Mouse (Mus musculus) limb, embryonic 14.5 days (tissue): ENCODE results near the gene Fkbpl. TPM values are rescaled to one million over a fixed set of nuclear protein-coding genes. Genes with fewer than 3 reads are reported as not detected.

Source experiments
- ATAC-seq: fragments of 200-750 bp; cut with Nextera tagmentation; 2 replicates; pipeline ENCODE4 v1.8.0; 2017; ENCODE audit warnings: low read depth, moderate number of reproducible peaks, moderate TSS enrichment; ENCODE audit not compliant: low FRiP score
- DNase-seq: peaks from one replicate; pipeline ENCODE4 v3.0.0-alpha.2; 2015; ENCODE audit warnings: low spot score
- H3K27ac ChIP-seq: fragments of 300-500 bp; sonication (generic); replicated peaks from 2 replicates; pipeline ENCODE4 v1.5.1; 2014; ENCODE audit warnings: low read depth, mild to moderate bottlenecking, low read length, moderate library complexity, mixed read lengths
- H3K27me3 ChIP-seq: fragments of 300-500 bp; sonication (generic); 2 replicates; pipeline ENCODE4 v1.6.1; 2014; ENCODE audit warnings: low read length, mixed read lengths; ENCODE audit not compliant: control insufficient read depth, insufficient read depth
- H3K36me3 ChIP-seq: fragments of 300-500 bp; sonication (generic); 2 replicates; pipeline ENCODE4 v1.6.1; 2014; ENCODE audit warnings: mild to moderate bottlenecking, low read length, moderate library complexity, mixed read lengths; ENCODE audit not compliant: control insufficient read depth, insufficient read depth
- H3K4me1 ChIP-seq: fragments of 300-500 bp; sonication (generic); 2 replicates; pipeline ENCODE4 v1.6.1; 2014; ENCODE audit warnings: antibody characterized with exemption, low read length, mixed read lengths; ENCODE audit not compliant: control insufficient read depth, insufficient read depth
- H3K4me2 ChIP-seq: fragments of 300-500 bp; sonication (generic); replicated peaks from 2 replicates; pipeline ENCODE4 v1.6.1; 2014; ENCODE audit warnings: low read depth, mild to moderate bottlenecking, low read length, moderate library complexity; ENCODE audit not compliant: severe bottlenecking
- H3K4me3 ChIP-seq: fragments of 300-500 bp; sonication (generic); replicated peaks from 2 replicates; pipeline ENCODE4 v1.5.1; 2014; ENCODE audit warnings: low read length
- H3K9ac ChIP-seq: fragments of 300-500 bp; sonication (generic); 2 replicates; pipeline ENCODE4 v1.6.1; 2014; ENCODE audit warnings: mild to moderate bottlenecking, low read depth, low read length, moderate library complexity; ENCODE audit not compliant: severe bottlenecking
- H3K9me3 ChIP-seq: fragments of 300-500 bp; sonication (generic); 2 replicates; pipeline ENCODE4 v1.6.1; 2016; ENCODE audit warnings: low read length; ENCODE audit not compliant: control insufficient read depth
- POLR2A ChIP-seq: fragments of 200-500 bp; IDR thresholded peaks from 2 replicates; pipeline ENCODE4 v1.8.0; 2012; ENCODE audit warnings: inconsistent platforms, mild to moderate bottlenecking, moderate library complexity, borderline replicate concordance; ENCODE audit not compliant: insufficient read depth, insufficient read length; ENCODE audit errors: extremely low read depth
- WGBS: fragments of 180-500 bp; shearing (Covaris S2); extraction: QIAGEN DNeasy Blood & Tissue Kit; methylation state at CpG from one replicate; pipeline ENCODE4 v1.1.7; 2014; 5-methylcytosine and 5-hydroxymethylcytosine counted together
- polyA plus RNA-seq, 2 experiments: library from polyadenylated mRNA; depleted of rRNA in 1 of 2; stranded (reverse) in 1 of 2; unstranded in 1 of 2; fragments of >200 nt; fragmentation: Nextera tagmentation in 1 of 2; extraction: Ambion mirVana in 1 of 2; gene quantifications; 2 replicates each; pipeline versions ENCODE4 v1.2.1 to v1.2.3; 2012 to 2014

Gene Fkbpl
- polyA plus RNA-seq, 2 experiments, result 5.1 to 11.9 TPM

DNA sequence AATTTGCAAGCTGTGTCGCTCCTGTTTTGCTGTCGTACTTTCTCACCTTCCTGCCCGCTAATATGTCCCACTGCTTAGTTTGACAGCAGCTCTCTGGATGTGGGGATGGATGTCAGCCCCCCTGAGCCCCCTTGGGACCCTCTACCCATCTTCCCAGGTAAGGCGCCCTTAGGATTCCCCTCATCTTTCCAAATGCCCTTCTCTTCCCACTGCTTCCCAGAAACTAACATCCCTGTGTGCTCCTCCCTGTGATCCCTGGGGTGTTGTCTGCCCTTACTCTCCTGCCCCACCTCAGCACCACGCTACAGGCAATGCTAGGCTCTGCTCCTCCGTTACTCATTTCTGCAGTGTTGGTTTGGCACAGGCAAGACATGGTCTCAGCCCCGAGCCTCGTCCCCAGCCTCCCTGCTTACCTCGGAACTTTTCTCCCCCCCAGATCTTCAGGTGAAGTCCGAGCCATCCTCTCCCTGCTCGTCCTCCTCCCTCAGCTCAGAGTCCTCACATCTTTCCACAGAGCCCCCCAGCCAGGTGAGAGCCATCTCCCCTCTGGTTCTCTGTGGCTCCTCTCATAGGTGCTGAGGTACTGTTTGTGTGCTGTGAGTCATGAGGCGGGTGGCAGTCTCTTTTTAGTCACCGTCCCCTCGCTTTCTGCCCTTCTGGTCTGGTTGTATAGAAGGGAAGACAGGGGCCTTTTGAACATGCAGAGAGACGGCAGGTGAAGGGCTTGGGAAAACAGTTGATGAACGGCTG lies 3.8 kb downstream of the Fkbpl start:
- Histone ChIP-seq H3K9ac (peak overlapping the region; percentile 87; the same call in 1 of the 2 replicates), H3K36me3 (peaks cover 54% of the 10 kb centered on the region), H3K27ac (no peak overlapping the region), H3K4me1 (peaks cover 11% of the 10 kb centered on the region), H3K4me2 (peak overlapping the region; percentile 86), H3K27me3 (no peaks in the 10 kb centered on the region), H3K9me3 (no peaks in the 10 kb centered on the region), H3K4me3 (peak overlapping the region; percentile 97)
- no peak for TF ChIP-seq POLR2A
- WGBS, result 82% methylated on average over 16 of the region's 16 CpGs
- DNase-seq, result no peak
- ATAC-seq, result no peak

DNA sequence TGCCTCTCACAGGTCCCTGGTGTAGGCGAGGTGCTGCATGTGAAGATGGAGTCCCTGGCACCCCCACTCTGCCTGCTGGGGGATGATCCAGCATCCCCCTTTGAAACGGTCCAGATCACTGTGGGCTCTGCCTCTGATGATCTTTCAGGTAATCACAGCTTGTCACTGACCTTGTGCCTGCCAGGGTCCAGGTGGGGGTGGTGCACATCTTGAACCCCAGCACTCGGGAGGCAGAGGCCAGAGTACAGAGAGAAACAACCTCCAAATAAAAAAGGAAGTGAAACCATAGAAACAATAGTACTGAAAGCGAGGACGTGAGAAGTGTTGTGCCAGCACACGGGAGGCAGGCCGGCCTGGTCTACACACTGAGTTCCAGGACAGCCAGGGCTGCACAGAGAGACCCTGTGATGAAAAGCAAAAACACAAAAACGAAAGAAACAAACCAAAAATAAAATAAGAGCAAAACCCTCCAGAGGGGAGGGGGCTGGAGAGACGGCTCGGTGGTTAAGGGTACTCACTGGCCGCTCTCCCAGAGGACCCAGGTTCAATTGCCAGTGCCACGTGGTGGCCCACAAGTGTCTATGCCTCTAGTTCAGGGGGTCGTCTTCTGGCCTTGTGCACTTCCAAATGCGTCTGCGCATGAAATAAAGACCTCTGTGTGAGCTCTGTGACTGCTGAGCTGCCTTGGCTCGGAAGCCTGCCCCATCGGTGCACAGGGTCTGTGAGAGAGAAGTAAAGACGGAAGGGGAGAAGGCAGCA lies 4.7 kb downstream of the Fkbpl start:
- peaks cover 11% of the 10 kb centered on the region for H3K4me1 ChIP-seq
- DNase-seq (no peak), ATAC-seq (no peak)
- peaks cover 58% of the 10 kb centered on the region for H3K36me3 ChIP-seq
- H3K4me2 ChIP-seq, result no peak overlapping the region
- H3K4me3 ChIP-seq, result no peak overlapping the region
- H3K9me3 ChIP-seq, result no peaks in the 10 kb centered on the region
- no peak for TF ChIP-seq POLR2A
- H3K27ac ChIP-seq, result no peak overlapping the region
- no peak overlapping the region for H3K9ac ChIP-seq
- no peaks in the 10 kb centered on the region for H3K27me3 ChIP-seq
- WGBS, result 91% methylated on average over 18 of the region's 18 CpGs

DNA sequence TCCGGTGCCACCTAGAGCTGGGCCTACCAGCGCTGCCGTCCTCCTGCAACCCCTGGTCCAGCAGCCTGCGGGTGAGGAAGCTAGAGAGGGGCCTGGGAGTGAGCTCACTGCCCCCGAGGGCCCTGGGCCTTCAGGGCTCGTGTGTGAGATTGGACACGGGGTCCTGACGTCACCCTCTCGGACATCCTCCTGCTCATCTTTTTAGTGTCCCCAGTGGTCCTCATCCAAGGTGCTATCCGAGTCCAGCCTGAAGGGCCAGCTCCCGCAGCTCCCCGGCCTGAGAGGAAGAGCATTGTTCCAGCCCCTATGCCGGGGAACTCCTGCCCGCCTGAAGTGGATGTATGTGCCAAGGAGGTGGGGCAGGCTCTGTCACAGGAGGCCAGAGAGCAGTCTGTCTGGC lies 6.2 kb downstream of the Fkbpl start:
- peaks cover 6% of the 10 kb centered on the region for H3K4me1 ChIP-seq
- H3K4me2 ChIP-seq, result no peak overlapping the region
- peaks cover 55% of the 10 kb centered on the region for H3K36me3 ChIP-seq
- ATAC-seq (no peak), DNase-seq (no peak)
- no peak overlapping the region for H3K27ac ChIP-seq
- no peak overlapping the region for H3K9ac ChIP-seq
- TF ChIP-seq POLR2A, result no peak
- no peaks in the 10 kb centered on the region for H3K27me3 ChIP-seq
- no peaks in the 10 kb centered on the region for H3K9me3 ChIP-seq
- whole genome bisulfite sequencing, result 95% methylated on average over 14 of the region's 14 CpGs
- no peak overlapping the region for H3K4me3 ChIP-seq

DNA sequence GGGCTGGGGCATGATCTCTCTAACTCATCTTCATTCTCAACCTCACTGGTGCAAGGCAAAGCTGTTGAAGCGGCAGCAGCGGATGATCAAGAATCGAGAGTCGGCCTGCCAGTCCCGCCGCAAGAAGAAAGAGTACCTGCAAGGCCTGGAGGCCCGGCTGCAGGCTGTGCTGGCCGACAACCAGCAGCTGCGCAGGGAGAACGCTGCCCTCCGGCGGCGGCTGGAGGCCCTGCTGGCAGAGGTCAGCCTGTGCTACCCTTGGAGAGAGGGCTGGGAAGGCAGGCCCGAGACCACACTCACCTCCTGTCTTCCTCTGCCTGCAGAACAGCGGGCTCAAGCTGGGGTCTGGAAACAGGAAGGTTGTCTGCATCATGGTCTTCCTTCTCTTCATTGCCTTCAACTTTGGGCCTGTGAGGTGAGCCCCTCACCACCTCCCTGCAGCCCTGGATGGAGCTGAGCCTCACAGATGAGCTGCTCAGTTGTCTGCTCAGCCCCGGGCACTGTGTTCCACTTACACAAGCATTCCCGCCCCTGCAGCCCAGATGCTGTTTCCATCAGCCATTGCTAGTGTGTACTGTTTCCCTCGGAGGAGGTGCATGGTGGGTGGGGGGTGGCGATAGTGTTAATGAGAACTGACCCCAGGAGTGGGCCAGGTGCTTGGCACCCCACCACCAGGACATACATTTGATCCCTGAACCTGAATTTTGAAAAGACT lies 7.1 kb downstream of the Fkbpl start:
- DNase-seq, result no peak
- H3K4me3 ChIP-seq, result no peak overlapping the region
- H3K4me1 ChIP-seq, result peaks cover 6% of the 10 kb centered on the region; the same call in 1 of the 2 replicates
- 51% methylated on average over 19 of the region's 19 CpGs for WGBS
- no peak overlapping the region for H3K4me2 ChIP-seq
- H3K9ac ChIP-seq, result no peak overlapping the region
- no peak for ATAC-seq
- H3K36me3 ChIP-seq, result peaks cover 53% of the 10 kb centered on the region
- no peaks in the 10 kb centered on the region for H3K9me3 ChIP-seq
- no peak for TF ChIP-seq POLR2A
- H3K27ac ChIP-seq, result no peak overlapping the region
- no peaks in the 10 kb centered on the region for H3K27me3 ChIP-seq

DNA sequence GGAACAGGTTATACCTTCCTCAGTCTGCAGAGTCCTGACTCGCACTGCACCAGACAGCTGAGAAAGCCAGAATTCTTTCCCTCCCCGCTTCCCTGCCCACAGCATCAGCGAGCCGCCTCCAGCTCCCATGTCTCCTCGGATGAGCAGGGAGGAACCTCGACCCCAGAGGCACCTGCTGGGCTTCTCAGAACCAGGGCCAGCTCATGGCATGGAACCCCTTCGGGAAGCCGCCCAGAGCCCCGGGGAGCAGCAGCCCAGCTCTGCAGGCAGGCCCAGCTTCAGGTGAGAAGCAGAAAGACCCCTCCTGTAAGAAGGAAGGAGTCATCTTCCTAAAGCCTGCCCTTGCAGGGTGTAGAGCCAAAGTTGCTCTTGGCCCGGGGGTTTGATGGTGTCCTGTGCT lies 8.0 kb downstream of the Fkbpl start:
- no peak for TF ChIP-seq POLR2A
- Histone ChIP-seq H3K27me3 (no peaks in the 10 kb centered on the region), H3K4me2 (no peak overlapping the region), H3K4me1 (peaks cover 6% of the 10 kb centered on the region; the same call in 1 of the 2 replicates), H3K9ac (no peak overlapping the region), H3K9me3 (no peaks in the 10 kb centered on the region), H3K27ac (no peak overlapping the region), H3K4me3 (no peak overlapping the region), H3K36me3 (peaks cover 53% of the 10 kb centered on the region)
- WGBS, result 91% methylated on average over 10 of the region's 10 CpGs
- DNase-seq (no peak), ATAC-seq (no peak)
